Mouse (Mus musculus): ENCODE results near the gene Gm49384. TPM values are rescaled to one million over a fixed set of nuclear protein-coding genes. Genes with fewer than 3 reads are reported as not detected.
A peak's percentile ranks its signal among the peaks of the same experiment; 100 is the strongest.

Gm49384 gene
- polyA plus RNA-seq, 1 experiment, result 14.2 TPM

- TF ChIP-seq MYOD1 (IDR thresholded peaks at IDR 0.05; ENCODE audit: control insufficient read depth, insufficient read length, low read depth), result no peak
- Histone ChIP-seq H3K79me2 (ENCODE audit: control insufficient read depth, insufficient read depth) (no peaks in the 10 kb centered on the region), H3K4me3 (ENCODE audit: insufficient read depth, poor library complexity, severe bottlenecking) (no peak overlapping the region), H3ac (ENCODE audit: control insufficient read depth, insufficient read length, low read depth) (no peak overlapping the region), H3K27me3 (ENCODE audit: control insufficient read depth, insufficient read depth, insufficient read length) (no peaks in the 10 kb centered on the region), H3K79me3 (ENCODE audit: low read depth) (peaks cover 2% of the 10 kb centered on the region), H3K36me3 (ENCODE audit: control insufficient read depth, insufficient read depth) (peaks cover 46% of the 10 kb centered on the region)
These were observed 3.3 kb upstream of the Gm49384 start for GRCm38 (mm10) chr12:69207396-69207795.

- H3K79me3 ChIP-seq (ENCODE audit: low read depth), result peaks cover 50% of the 10 kb centered on the region
- H3K79me2 ChIP-seq (ENCODE audit: control insufficient read depth, insufficient read depth), result peaks cover 70% of the 10 kb centered on the region
- H3K36me3 ChIP-seq (ENCODE audit: control insufficient read depth, insufficient read depth), result peaks cover 47% of the 10 kb centered on the region
- no peak overlapping the region for H3ac ChIP-seq (ENCODE audit: control insufficient read depth, insufficient read length, low read depth)
- no peak overlapping the region for H3K4me3 ChIP-seq (ENCODE audit: insufficient read depth, poor library complexity, severe bottlenecking)
- TF ChIP-seq MAX (IDR thresholded peaks at IDR 0.05) (no peak), USF1 (IDR thresholded peaks at IDR 0.05; ENCODE audit: low read depth) (no peak), CTCF (IDR thresholded peaks at IDR 0.05; ENCODE audit: control insufficient read depth, insufficient read depth, insufficient read length) (no peak), FOSL1 (IDR thresholded peaks at IDR 0.05; ENCODE audit: insufficient read depth, low read length, poor library complexity, severe bottlenecking) (no peak), MYOD1 (IDR thresholded peaks at IDR 0.05; ENCODE audit: control insufficient read depth, insufficient read length, low read depth) (no peak), MYOG (IDR thresholded peaks at IDR 0.05; ENCODE audit: control insufficient read depth, extremely low read depth, insufficient read length) (no peak), CEBPB (IDR thresholded peaks at IDR 0.05; ENCODE audit: low read depth) (no peak)
- no peaks in the 10 kb centered on the region for H3K27me3 ChIP-seq (ENCODE audit: control insufficient read depth, insufficient read depth, insufficient read length)
These were observed 5.1 kb downstream of the Gm49384 start for GRCm38 (mm10) chr12:69198985-69199384.

- peaks cover 54% of the 10 kb centered on the region for H3K79me3 ChIP-seq (ENCODE audit: low read depth)
- H3K4me3 ChIP-seq (ENCODE audit: insufficient read depth, poor library complexity, severe bottlenecking), result peak within 1 kb of the TSS; percentile 89
- H3K27me3 ChIP-seq (ENCODE audit: control insufficient read depth, insufficient read depth, insufficient read length), result no peaks in the 10 kb centered on the region
- H3K36me3 ChIP-seq (ENCODE audit: control insufficient read depth, insufficient read depth), result peaks cover 51% of the 10 kb centered on the region
- TF ChIP-seq MAX (IDR thresholded peaks at IDR 0.05) (no peak), MYOD1 (IDR thresholded peaks at IDR 0.05; ENCODE audit: control insufficient read depth, insufficient read length, low read depth) (no peak)
- peak within 1 kb of the TSS; percentile 90 for H3ac ChIP-seq (ENCODE audit: control insufficient read depth, insufficient read length, low read depth)
- H3K79me2 ChIP-seq (ENCODE audit: control insufficient read depth, insufficient read depth), result peaks cover 79% of the 10 kb centered on the region
These were observed 5.9 kb downstream of the Gm49384 start, which contains the start of gene Dnaaf2 for GRCm38 (mm10) chr12:69198164-69198535. Gene Dnaaf2, minus strand, starts transcription at chr12:69198429.

GRCm38 (mm10) chr12:69197378-69198163, 6.5 kb downstream of the Gm49384 start:
- Histone ChIP-seq H3K36me3 (ENCODE audit: control insufficient read depth, insufficient read depth) (peaks cover 52% of the 10 kb centered on the region), H3K79me2 (ENCODE audit: control insufficient read depth, insufficient read depth) (peaks cover 85% of the 10 kb centered on the region), H3K79me3 (ENCODE audit: low read depth) (peaks cover 60% of the 10 kb centered on the region), H3K27me3 (ENCODE audit: control insufficient read depth, insufficient read depth, insufficient read length) (no peaks in the 10 kb centered on the region), H3K4me3 (ENCODE audit: insufficient read depth, poor library complexity, severe bottlenecking) (peak overlapping the region; percentile 89), H3ac (ENCODE audit: control insufficient read depth, insufficient read length, low read depth) (peak overlapping the region; percentile 90)
- TF ChIP-seq FOSL1 (IDR thresholded peaks at IDR 0.05; ENCODE audit: insufficient read depth, low read length, poor library complexity, severe bottlenecking), result no peak
- no peak for TF ChIP-seq MYOG (IDR thresholded peaks at IDR 0.05; ENCODE audit: control insufficient read depth, extremely low read depth, insufficient read length)
- TF ChIP-seq CEBPB (IDR thresholded peaks at IDR 0.05; ENCODE audit: low read depth), result no peak
- TF ChIP-seq MYOD1 (IDR thresholded peaks at IDR 0.05; ENCODE audit: control insufficient read depth, insufficient read length, low read depth), result no peak
- TF ChIP-seq MAX (IDR thresholded peaks at IDR 0.05), result peak; percentile 52
- no peak for TF ChIP-seq USF1 (IDR thresholded peaks at IDR 0.05; ENCODE audit: low read depth)
- TF ChIP-seq CTCF (IDR thresholded peaks at IDR 0.05; ENCODE audit: control insufficient read depth, insufficient read depth, insufficient read length), result peak; percentile 5

GRCm38 (mm10) chr12:69196444-69197377, 7.4 kb downstream of the Gm49384 start, which contains the start of gene Gm49383:
Gene Gm49383, minus strand, starts transcription at chr12:69197104.
- peaks cover 52% of the 10 kb centered on the region for H3K36me3 ChIP-seq (ENCODE audit: control insufficient read depth, insufficient read depth)
- TF ChIP-seq CEBPB (IDR thresholded peaks at IDR 0.05; ENCODE audit: low read depth), result no peak
- no peak for TF ChIP-seq USF1 (IDR thresholded peaks at IDR 0.05; ENCODE audit: low read depth)
- no peak for TF ChIP-seq CTCF (IDR thresholded peaks at IDR 0.05; ENCODE audit: control insufficient read depth, insufficient read depth, insufficient read length)
- no peak for TF ChIP-seq FOSL1 (IDR thresholded peaks at IDR 0.05; ENCODE audit: insufficient read depth, low read length, poor library complexity, severe bottlenecking)
- no peak for TF ChIP-seq MYOG (IDR thresholded peaks at IDR 0.05; ENCODE audit: control insufficient read depth, extremely low read depth, insufficient read length)
- no peak for TF ChIP-seq MAX (IDR thresholded peaks at IDR 0.05)
- no peak for TF ChIP-seq MYOD1 (IDR thresholded peaks at IDR 0.05; ENCODE audit: control insufficient read depth, insufficient read length, low read depth)
- H3ac ChIP-seq (ENCODE audit: control insufficient read depth, insufficient read length, low read depth), result peak within 1 kb of the TSS; percentile 90
- peaks cover 63% of the 10 kb centered on the region for H3K79me3 ChIP-seq (ENCODE audit: low read depth)
- H3K79me2 ChIP-seq (ENCODE audit: control insufficient read depth, insufficient read depth), result peaks cover 87% of the 10 kb centered on the region
- H3K27me3 ChIP-seq (ENCODE audit: control insufficient read depth, insufficient read depth, insufficient read length), result no peaks in the 10 kb centered on the region
- peak within 1 kb of the TSS; percentile 89 for H3K4me3 ChIP-seq (ENCODE audit: insufficient read depth, poor library complexity, severe bottlenecking)

Measured in C2C12 (cell line).